In genomic region chr8:70597417-70598272, GRCm38 (mm10) we compare ENCODE assay signal across 9 mouse cellular contexts. TPM values are rescaled to one million over a fixed set of nuclear protein-coding genes. Genes with fewer than 3 reads are reported as not detected.
DNase-seq lines count a peak whose midpoint lies in the region; ATAC-seq and TF ChIP-seq lines count a peak whose summit lies in the region.
"Had no signal": no experiment of that assay in that cellular context is flagged by ENCODE, and none has a peak within 500 bp of the region (broad histone marks: within the 10 kb centered on the region; RNA-seq: fewer than 3 reads in every experiment).

No protein-coding gene starts in this region.

- TF ChIP-seq CTCF in kidney, adult 2 months (conservative IDR thresholded peaks at IDR 0.05; ENCODE audit: insufficient read depth, insufficient read length, low read depth, low read length): no peak
- no peak for TF ChIP-seq CTCF in midbrain, postnatal 0 days (IDR thresholded peaks at IDR 0.05)

- H3K36me3 ChIP-seq in kidney, embryonic 15.5 days: peaks cover 40% of the 10 kb centered on the region
- H3K36me3 ChIP-seq in kidney, adult 2 months (ENCODE audit: control insufficient read depth, insufficient read depth, low read length): no peaks in the 10 kb centered on the region
- peaks cover 4% of the 10 kb centered on the region for H3K36me3 ChIP-seq in embryonic facial prominence, embryonic 11.5 days (replicated peaks; ENCODE audit: control insufficient read depth, insufficient read depth, low read depth, low read length)
- H3K36me3 ChIP-seq in hindbrain, embryonic 15.5 days: 0 out of 2 replicates have a peak, but pooled peaks cover 7% of the 10 kb centered on the region
- H3K36me3 ChIP-seq in midbrain, postnatal 0 days (ENCODE audit: insufficient read depth, low read length): peaks cover 16% of the 10 kb centered on the region

- peaks cover 88% of the 10 kb centered on the region for H3K4me1 ChIP-seq in kidney, embryonic 15.5 days
- peaks cover 3% of the 10 kb centered on the region; the same call in 1 of the 2 replicates for H3K4me1 ChIP-seq in kidney, adult 2 months (ENCODE audit: control insufficient read depth, insufficient read depth, low read length)
- H3K4me1 ChIP-seq in embryonic facial prominence, embryonic 11.5 days (ENCODE audit: control insufficient read depth, insufficient read depth, low read length): peaks cover 21% of the 10 kb centered on the region
- H3K4me1 ChIP-seq in hindbrain, embryonic 15.5 days (replicated peaks): peaks cover 85% of the 10 kb centered on the region
- peaks cover 24% of the 10 kb centered on the region; the same call in 1 of the 2 replicates for H3K4me1 ChIP-seq in midbrain, postnatal 0 days (ENCODE audit: insufficient read depth, low read length)

- intact Hi-C loops in left cerebral cortex, postnatal 4 days (cut with DNase I): no loop called here

- ATAC-seq in kidney, embryonic 15.5 days (replicated peaks; ENCODE audit: low FRiP score): no peak
- ATAC-seq in embryonic facial prominence, embryonic 11.5 days (replicated peaks; ENCODE audit: insufficient number of reproducible peaks, low FRiP score, low TSS enrichment, low read depth): no peak
- ATAC-seq in hindbrain, embryonic 15.5 days (ENCODE audit: low FRiP score, low read depth): no peak
- no peak for ATAC-seq in midbrain, postnatal 0 days (ENCODE audit: low FRiP score)
- ATAC-seq: Patski had no signal

- no peak for DNase-seq in kidney, adult 2 months
- no peak for DNase-seq in embryonic facial prominence, embryonic 11.5 days (ENCODE audit: low spot score)
- no peak for DNase-seq in midbrain, postnatal 0 days (ENCODE audit: low spot score)
- DNase-seq in adrenal gland, postnatal 14 days: no peak
- DNase-seq in thymus, postnatal 4 days: no peak
- DNase-seq in left cerebral cortex, postnatal 4 days: no peak

- peak overlapping the region; percentile 51 for H3K27ac ChIP-seq in kidney, embryonic 15.5 days
- no peak overlapping the region for H3K27ac ChIP-seq in kidney, adult 2 months (ENCODE audit: insufficient read depth, low read depth, low read length)
- H3K27ac ChIP-seq in embryonic facial prominence, embryonic 11.5 days (replicated peaks; ENCODE audit: low read depth, low read length): no peak overlapping the region
- H3K27ac ChIP-seq in hindbrain, embryonic 15.5 days (replicated peaks): no peak overlapping the region
- no peak overlapping the region for H3K27ac ChIP-seq in midbrain, postnatal 0 days (ENCODE audit: low read depth, low read length)

- TF ChIP-seq POLR2A in kidney, adult 2 months (IDR thresholded peaks at IDR 0.05; ENCODE audit: low read depth, low read length): no peak

- peak overlapping the region; percentile 47 for H3K4me3 ChIP-seq in kidney, embryonic 15.5 days (replicated peaks)
- no peak overlapping the region for H3K4me3 ChIP-seq in kidney, adult 2 months (ENCODE audit: insufficient read depth, low read depth, low read length)
- peak overlapping the region; percentile 35 for H3K4me3 ChIP-seq in embryonic facial prominence, embryonic 11.5 days (ENCODE audit: low read depth, low read length)
- H3K4me3 ChIP-seq in hindbrain, embryonic 15.5 days: peak overlapping the region; percentile 37
- H3K4me3 ChIP-seq in midbrain, postnatal 0 days (ENCODE audit: low read depth, low read length): peak overlapping the region; percentile 30

- peak overlapping the region; percentile 80 for H3K4me2 ChIP-seq in kidney, embryonic 15.5 days
- peak overlapping the region; percentile 81 for H3K4me2 ChIP-seq in embryonic facial prominence, embryonic 11.5 days (ENCODE audit: low read depth, low read length)
- peak overlapping the region; percentile 64 for H3K4me2 ChIP-seq in hindbrain, embryonic 15.5 days
- H3K4me2 ChIP-seq in midbrain, postnatal 0 days (ENCODE audit: low read depth, low read length, poor library complexity, severe bottlenecking): peak overlapping the region; percentile 52

- no peaks in the 10 kb centered on the region for H3K27me3 ChIP-seq in kidney, embryonic 15.5 days
- H3K27me3 ChIP-seq in kidney, adult 2 months (replicated peaks; ENCODE audit: control insufficient read depth, insufficient read depth, low read length): no peaks in the 10 kb centered on the region
- no peaks in the 10 kb centered on the region for H3K27me3 ChIP-seq in embryonic facial prominence, embryonic 11.5 days (ENCODE audit: control insufficient read depth, insufficient read depth, low read length)
- no peaks in the 10 kb centered on the region for H3K27me3 ChIP-seq in hindbrain, embryonic 15.5 days
- H3K27me3 ChIP-seq in midbrain, postnatal 0 days (ENCODE audit: insufficient read depth, low read length): no peaks in the 10 kb centered on the region
- H3K27me3 ChIP-seq: Patski had no signal

- peak overlapping the region; percentile 59 for H3K9ac ChIP-seq in kidney, embryonic 15.5 days
- H3K9ac ChIP-seq in embryonic facial prominence, embryonic 11.5 days (replicated peaks; ENCODE audit: low read length): peak overlapping the region; percentile 64
- peak overlapping the region; percentile 38 for H3K9ac ChIP-seq in hindbrain, embryonic 15.5 days
- H3K9ac ChIP-seq in midbrain, postnatal 0 days (replicated peaks; ENCODE audit: low read length, poor library complexity, severe bottlenecking): peak overlapping the region; percentile 56

- 18% methylated on average over 62 of the region's 68 CpGs for WGBS in kidney, embryonic 15.5 days
- 57% methylated on average over 68 of the region's 68 CpGs for WGBS in kidney, adult 2 months
- 9% methylated on average over 54 of the region's 68 CpGs for WGBS in embryonic facial prominence, embryonic 11.5 days
- WGBS in hindbrain, embryonic 15.5 days: 6% methylated on average over 58 of the region's 68 CpGs
- WGBS in midbrain, postnatal 0 days: 16% methylated on average over 45 of the region's 68 CpGs

- H3K9me3 ChIP-seq in kidney, embryonic 15.5 days (replicated peaks): no peaks in the 10 kb centered on the region
- no peaks in the 10 kb centered on the region for H3K9me3 ChIP-seq in embryonic facial prominence, embryonic 11.5 days (replicated peaks; ENCODE audit: control insufficient read depth, low read length)
- H3K9me3 ChIP-seq in hindbrain, embryonic 15.5 days: no peaks in the 10 kb centered on the region
- H3K9me3 ChIP-seq in midbrain, postnatal 0 days (ENCODE audit: low read length): no peaks in the 10 kb centered on the region

RNA-seq across cellular contexts. Expression of gene Isyna1, which starts 3.5 kb away (rescaled TPM):
- polyA plus RNA-seq in kidney, embryonic 15.5 days (2015; fragmentation: Nextera tagmentation; extraction: Ambion mirVana): 180 and 198 TPM in 2 replicates
- polyA plus RNA-seq in kidney, adult 2 months (2012; rRNA removed): 127 and 159 TPM in 2 replicates
- 79.0 and 87.9 TPM in 2 replicates for polyA plus RNA-seq in embryonic facial prominence, embryonic 11.5 days (2014; fragmentation: Nextera tagmentation; extraction: Ambion mirVana)
- 146 and 152 TPM in 2 replicates for polyA plus RNA-seq in hindbrain, embryonic 15.5 days (2015; fragmentation: Nextera tagmentation; extraction: Ambion mirVana)
- total RNA-seq in midbrain, postnatal 0 days (2014; rRNA removed): 176 and 180 TPM in 2 replicates
- polyA plus RNA-seq in midbrain, postnatal 0 days (2015; fragmentation: Nextera tagmentation; extraction: Ambion mirVana): 140 and 146 TPM in 2 replicates
- 77.2 and 84.7 TPM in 2 replicates for total RNA-seq in adrenal gland, postnatal 14 days (2021)
- total RNA-seq in left cerebral cortex, postnatal 4 days (2021): 10 to 100 TPM; 87.9 to 88.5 TPM

RNA-seq across cellular contexts. Expression of gene Ssbp4, which starts 11.0 kb away (rescaled TPM):
- 135 and 145 TPM in 2 replicates for polyA plus RNA-seq in kidney, embryonic 15.5 days (2015; fragmentation: Nextera tagmentation; extraction: Ambion mirVana)
- polyA plus RNA-seq in kidney, adult 2 months (2012; rRNA removed): 84.9 and 123 TPM in 2 replicates
- polyA plus RNA-seq in embryonic facial prominence, embryonic 11.5 days (2014; fragmentation: Nextera tagmentation; extraction: Ambion mirVana): 108 and 123 TPM in 2 replicates
- 150 and 172 TPM in 2 replicates for polyA plus RNA-seq in hindbrain, embryonic 15.5 days (2015; fragmentation: Nextera tagmentation; extraction: Ambion mirVana)
- 279 and 392 TPM in 2 replicates for total RNA-seq in midbrain, postnatal 0 days (2014; rRNA removed)
- 230 and 247 TPM in 2 replicates for polyA plus RNA-seq in midbrain, postnatal 0 days (2015; fragmentation: Nextera tagmentation; extraction: Ambion mirVana)
- total RNA-seq in adrenal gland, postnatal 14 days (2021): 84.4 and 102 TPM in 2 replicates
- 100 to 1,000 TPM; 156 to 193 TPM for total RNA-seq in left cerebral cortex, postnatal 4 days (2021)

RNA-seq across cellular contexts. Expression of gene Lrrc25, which starts 18.3 kb away (rescaled TPM):
- 2.5 TPM in 2 replicates for polyA plus RNA-seq in kidney, embryonic 15.5 days (2015; fragmentation: Nextera tagmentation; extraction: Ambion mirVana)
- polyA plus RNA-seq in kidney, adult 2 months (2012; rRNA removed): 3.2 and 3.5 TPM in 2 replicates
- 0.32 and 0.98 TPM in 2 replicates for polyA plus RNA-seq in embryonic facial prominence, embryonic 11.5 days (2014; fragmentation: Nextera tagmentation; extraction: Ambion mirVana)
- 1.1 and 2.2 TPM in 2 replicates for polyA plus RNA-seq in hindbrain, embryonic 15.5 days (2015; fragmentation: Nextera tagmentation; extraction: Ambion mirVana)
- total RNA-seq in midbrain, postnatal 0 days (2014; rRNA removed): 1.8 and 2.2 TPM in 2 replicates
- 0.74 and 1.4 TPM in 2 replicates for polyA plus RNA-seq in midbrain, postnatal 0 days (2015; fragmentation: Nextera tagmentation; extraction: Ambion mirVana)
- 1.6 and 2.0 TPM in 2 replicates for total RNA-seq in adrenal gland, postnatal 14 days (2021)
- 1 to 10 TPM; 1.1 to 1.3 TPM for total RNA-seq in left cerebral cortex, postnatal 4 days (2021)

RNA-seq across cellular contexts. Expression of gene Gdf15, which starts 34.6 kb away (rescaled TPM):
- 0.46 and 0.77 TPM in 2 replicates for polyA plus RNA-seq in kidney, embryonic 15.5 days (2015; fragmentation: Nextera tagmentation; extraction: Ambion mirVana)
- 11.2 and 17.8 TPM in 2 replicates for polyA plus RNA-seq in kidney, adult 2 months (2012; rRNA removed)
- polyA plus RNA-seq in embryonic facial prominence, embryonic 11.5 days (2014; fragmentation: Nextera tagmentation; extraction: Ambion mirVana): 0.20 TPM in 1 of 2 replicates, not detected in the other
- polyA plus RNA-seq in hindbrain, embryonic 15.5 days (2015; fragmentation: Nextera tagmentation; extraction: Ambion mirVana): 0.25 and 0.30 TPM in 2 replicates
- total RNA-seq in midbrain, postnatal 0 days (2014; rRNA removed): 0.22 and 1.8 TPM in 2 replicates
- 0.26 and 0.32 TPM in 2 replicates for polyA plus RNA-seq in midbrain, postnatal 0 days (2015; fragmentation: Nextera tagmentation; extraction: Ambion mirVana)
- 0.79 and 1.0 TPM in 2 replicates for total RNA-seq in adrenal gland, postnatal 14 days (2021)
- total RNA-seq in left cerebral cortex, postnatal 4 days (2021): not detected

RNA-seq across cellular contexts. Expression of gene Ell, which starts 58.4 kb away (rescaled TPM):
- polyA plus RNA-seq in kidney, embryonic 15.5 days (2015; fragmentation: Nextera tagmentation; extraction: Ambion mirVana): 20.3 and 23.8 TPM in 2 replicates
- polyA plus RNA-seq in kidney, adult 2 months (2012; rRNA removed): 16.4 and 18.1 TPM in 2 replicates
- 15.3 and 16.1 TPM in 2 replicates for polyA plus RNA-seq in embryonic facial prominence, embryonic 11.5 days (2014; fragmentation: Nextera tagmentation; extraction: Ambion mirVana)
- polyA plus RNA-seq in hindbrain, embryonic 15.5 days (2015; fragmentation: Nextera tagmentation; extraction: Ambion mirVana): 15.1 and 20.9 TPM in 2 replicates
- total RNA-seq in midbrain, postnatal 0 days (2014; rRNA removed): 10.2 and 14.1 TPM in 2 replicates
- 12.6 and 13.2 TPM in 2 replicates for polyA plus RNA-seq in midbrain, postnatal 0 days (2015; fragmentation: Nextera tagmentation; extraction: Ambion mirVana)
- 22.4 and 22.9 TPM in 2 replicates for total RNA-seq in adrenal gland, postnatal 14 days (2021)
- 10 to 100 TPM; 17.7 to 20.0 TPM for total RNA-seq in left cerebral cortex, postnatal 4 days (2021)
